Mouse (Mus musculus) kidney, postnatal 10 days (tissue): ENCODE measurements around the gene Ripply3.
A peak's percentile ranks its signal among the peaks of the same experiment; 100 is the strongest.

Experiments used
- DNase-seq: peaks from one replicate; pipeline ENCODE4 v3.0.0; 2021; ENCODE audit warnings: mixed read lengths

The Ripply3 gene

DNA sequence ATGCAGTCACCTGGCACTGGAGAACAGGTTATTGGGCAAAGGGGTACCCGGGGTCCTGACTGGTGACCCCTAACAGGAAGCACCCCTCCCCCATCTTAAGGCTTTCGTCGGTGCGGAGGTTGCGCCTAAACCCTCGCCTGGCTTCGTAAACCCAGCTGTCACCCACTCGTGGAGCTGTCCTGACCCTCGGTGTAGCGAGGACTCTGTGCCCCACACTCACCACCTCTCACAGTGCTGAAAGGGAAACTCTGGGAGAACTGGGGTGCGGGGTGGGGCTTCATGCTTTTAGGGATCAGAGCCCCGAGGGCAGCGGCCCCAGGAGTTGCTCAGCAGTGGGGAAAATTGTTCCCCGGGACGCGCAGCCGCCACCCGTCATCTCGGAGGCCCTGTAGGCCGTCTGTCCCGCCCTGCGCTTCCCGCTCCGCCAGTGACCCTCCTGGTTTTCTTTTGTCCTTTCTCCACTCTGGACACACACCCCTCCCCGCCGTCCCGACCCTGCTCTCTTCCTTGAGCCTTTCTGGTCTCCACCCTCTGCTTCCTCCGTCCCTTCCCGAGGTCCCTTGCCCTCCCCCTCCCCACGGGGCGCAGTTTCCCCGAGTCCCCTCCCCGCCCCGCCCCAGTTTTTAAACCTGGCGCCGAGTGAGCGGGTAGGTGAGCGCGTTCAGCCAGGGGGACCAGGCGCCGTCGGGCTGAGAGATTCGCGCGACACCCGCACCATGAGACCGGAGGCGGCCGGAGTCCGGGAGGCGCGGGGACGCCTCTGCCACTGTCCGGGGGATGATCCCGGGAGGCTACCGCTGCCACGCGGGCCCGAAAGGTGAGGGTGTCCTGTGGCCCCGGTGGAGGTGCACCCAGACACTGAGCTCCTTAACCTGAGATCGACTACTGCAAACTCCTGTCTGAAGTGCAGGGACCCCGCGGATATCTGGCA is at the start of gene Ripply3:
TSS of gene Ripply3 (plus strand) at position 640 of the 931 bp plus-strand sequence.
- peak; percentile 83 for DNase-seq

DNA sequence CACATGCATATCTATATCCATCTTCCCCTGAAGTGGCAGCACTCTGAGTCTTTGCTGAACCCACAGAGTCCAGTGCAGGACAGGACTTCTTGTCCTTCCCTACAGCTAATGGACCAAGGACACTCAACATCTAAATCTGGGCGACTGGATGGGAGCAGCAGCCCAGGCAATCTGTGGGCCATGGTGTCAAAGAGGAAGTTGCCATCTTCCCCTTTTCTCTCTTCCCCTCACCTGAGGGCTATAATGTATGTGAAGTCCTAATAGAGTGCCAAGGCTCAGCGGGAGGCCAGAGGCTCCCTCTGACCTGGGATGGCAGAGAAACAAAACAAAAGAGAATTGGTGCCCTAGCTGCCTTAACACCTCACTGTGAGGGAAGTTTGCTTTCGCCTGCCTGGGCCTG is 44.2 kb upstream of the Ripply3 start:
- DNase-seq: no peak

- no peak for DNase-seq
Measured at GRCm38 (mm10) chr16:94287826-94288225, 40.4 kb upstream of the Ripply3 start.

- peak; percentile 58 for DNase-seq
Measured at GRCm38 (mm10) chr16:94289138-94290072, 38.8 kb upstream of the Ripply3 start.

DNA sequence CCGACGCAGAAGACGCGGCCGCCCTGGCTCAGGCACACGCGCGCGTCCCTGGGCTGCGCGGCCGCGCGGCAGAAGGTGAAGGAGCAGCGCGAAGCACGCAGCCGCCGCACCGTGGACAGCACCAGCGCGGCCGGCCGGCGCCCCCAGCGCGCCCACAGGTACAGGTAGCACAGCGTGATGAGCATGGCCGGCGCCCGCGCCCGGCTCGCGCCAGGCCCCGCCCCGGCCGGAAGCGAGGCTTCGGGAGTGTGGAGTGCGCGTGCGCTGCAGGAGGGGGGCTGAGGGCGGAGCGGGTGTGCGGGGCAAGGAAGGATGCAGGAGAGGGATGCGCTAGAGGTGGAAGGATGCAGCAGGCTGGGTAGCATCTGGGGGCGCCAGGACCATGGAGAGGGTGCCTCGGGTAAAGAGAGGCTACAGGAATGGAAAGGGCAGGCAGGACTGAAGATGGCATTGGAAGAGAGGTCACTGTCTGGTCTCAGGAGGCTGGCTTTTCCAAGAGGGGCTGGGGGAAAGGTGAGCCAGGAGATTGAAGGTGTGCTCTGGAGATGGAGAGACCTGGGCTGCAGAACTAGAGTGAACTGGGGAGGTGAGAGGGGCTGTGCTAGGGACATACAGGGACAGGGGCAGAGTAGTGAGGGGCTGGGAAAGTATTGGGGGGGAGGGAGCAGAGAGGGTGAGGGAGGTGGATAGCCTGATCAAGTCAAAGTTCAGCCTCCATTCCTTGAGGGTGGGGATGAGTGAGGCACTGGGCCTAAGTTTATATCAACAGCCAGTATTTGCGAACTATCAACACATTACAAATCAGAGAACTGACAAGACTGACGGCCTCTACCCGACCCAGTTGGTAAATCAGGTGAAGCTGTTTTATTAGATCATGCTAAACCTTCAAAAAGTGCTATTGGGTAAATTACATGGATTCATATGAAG is 37.9 kb upstream of the Ripply3 start:
- peak; percentile 89 for DNase-seq

DNA sequence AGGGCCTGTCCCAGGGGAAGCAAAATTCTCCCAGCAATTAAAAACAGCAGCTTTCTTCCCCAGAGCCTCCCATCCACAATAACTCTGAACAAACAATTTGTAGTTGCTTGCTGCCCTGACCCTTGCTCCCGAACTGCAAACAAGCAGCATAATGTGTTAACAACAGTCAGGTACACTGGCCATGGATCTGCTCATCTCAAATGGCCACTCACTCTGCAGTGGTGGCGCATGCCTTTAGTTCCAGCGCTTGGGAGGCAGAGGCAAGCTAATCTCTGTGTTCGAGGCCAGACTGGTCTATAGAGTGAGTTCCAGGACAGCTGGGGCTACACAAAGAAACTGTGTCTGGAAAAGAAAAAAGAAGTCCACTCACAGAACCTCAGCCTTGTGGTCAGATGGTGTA is 37.1 kb upstream of the Ripply3 start:
- DNase-seq: no peak

- no peak for DNase-seq
Measured at GRCm38 (mm10) chr16:94298081-94298480, 30.1 kb upstream of the Ripply3 start.

- DNase-seq: no peak
Measured at GRCm38 (mm10) chr16:94299210-94299609, 29.0 kb upstream of the Ripply3 start.

DNA sequence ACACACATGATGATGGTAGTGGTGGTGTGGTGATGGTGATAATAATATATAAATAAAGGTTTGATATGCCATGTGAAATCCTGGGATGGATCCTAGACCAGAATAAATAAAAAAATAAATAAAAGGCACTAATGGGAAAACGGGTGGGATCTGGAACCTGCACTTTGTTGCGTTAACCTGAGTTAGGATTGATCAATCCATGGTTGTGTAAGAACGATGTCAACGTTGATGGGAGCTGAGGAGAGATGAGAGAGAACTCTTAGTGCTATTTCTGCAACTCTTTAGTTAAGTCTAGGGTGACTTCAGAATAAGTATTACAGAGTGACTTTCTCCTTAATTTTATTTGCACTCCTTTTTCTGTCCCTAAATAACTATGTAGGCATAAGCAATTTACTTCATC is 27.0 kb upstream of the Ripply3 start:
- no peak for DNase-seq

- DNase-seq: no peak
Measured at GRCm38 (mm10) chr16:94301696-94302095, 26.5 kb upstream of the Ripply3 start.

GRCm38 (mm10) chr16:94302274-94303202 is 25.7 kb upstream of the Ripply3 start:
- peak; percentile 58 for DNase-seq

- DNase-seq: no peak
Measured at GRCm38 (mm10) chr16:94303203-94303535, 25.1 kb upstream of the Ripply3 start.

DNA sequence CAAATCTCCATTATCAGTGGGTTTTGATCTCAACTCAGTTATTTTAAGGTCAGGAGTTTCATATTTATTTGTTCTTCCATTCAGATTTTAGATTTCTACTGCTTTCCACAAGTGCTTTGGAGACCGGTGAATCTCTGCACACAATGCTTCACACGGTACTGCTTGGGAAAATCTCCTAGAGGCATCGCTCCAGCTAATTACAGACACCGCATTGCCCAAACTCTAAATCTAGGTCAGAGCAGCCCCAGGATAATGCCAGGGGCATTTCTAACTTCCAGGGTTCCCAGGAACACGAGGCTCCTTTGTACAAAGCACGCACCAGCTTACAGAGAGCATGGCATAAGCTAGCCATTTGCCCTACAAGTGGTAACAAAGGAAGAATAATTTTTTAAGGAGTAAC is 20.7 kb upstream of the Ripply3 start:
- DNase-seq: no peak

DNA sequence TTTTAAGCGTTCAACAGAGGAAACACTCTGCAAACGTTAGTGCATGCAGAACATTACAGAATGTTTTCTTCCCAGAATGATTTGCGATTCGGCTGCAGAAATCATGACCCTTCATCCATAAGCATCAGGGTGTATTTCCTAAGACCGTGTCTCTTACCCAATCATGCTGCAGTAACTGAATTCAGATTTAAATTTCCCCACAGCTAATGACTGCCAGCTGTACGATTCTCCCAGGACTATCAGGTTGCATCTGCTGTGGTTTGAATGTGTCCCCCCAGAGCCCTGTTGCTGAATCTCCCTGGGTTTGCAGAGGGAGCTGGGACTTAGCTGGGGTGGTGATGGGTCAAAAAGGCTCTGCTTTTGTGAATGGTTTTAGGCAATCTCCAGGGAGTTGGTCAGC is 20.3 kb upstream of the Ripply3 start:
- no peak for DNase-seq

DNA sequence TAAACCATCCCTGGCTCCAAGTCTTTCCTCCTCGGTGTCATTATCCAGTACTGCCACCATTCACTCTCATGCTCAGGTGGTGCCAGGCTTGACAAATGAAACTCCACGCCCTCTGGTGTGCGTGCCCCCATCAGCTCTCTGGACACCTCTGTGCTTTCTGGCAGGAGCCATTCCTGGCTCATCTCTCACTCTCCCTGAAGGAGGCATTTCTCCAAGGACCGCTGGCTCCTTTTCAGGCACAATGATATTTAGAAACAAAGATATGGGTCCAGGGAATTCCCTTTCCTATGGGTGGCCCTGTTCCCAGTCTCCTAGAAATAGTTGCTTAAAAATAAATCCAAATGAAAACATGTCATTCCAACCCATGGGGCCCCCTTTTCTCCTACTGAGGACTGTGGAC is 19.2 kb upstream of the Ripply3 start:
- DNase-seq: no peak

DNA sequence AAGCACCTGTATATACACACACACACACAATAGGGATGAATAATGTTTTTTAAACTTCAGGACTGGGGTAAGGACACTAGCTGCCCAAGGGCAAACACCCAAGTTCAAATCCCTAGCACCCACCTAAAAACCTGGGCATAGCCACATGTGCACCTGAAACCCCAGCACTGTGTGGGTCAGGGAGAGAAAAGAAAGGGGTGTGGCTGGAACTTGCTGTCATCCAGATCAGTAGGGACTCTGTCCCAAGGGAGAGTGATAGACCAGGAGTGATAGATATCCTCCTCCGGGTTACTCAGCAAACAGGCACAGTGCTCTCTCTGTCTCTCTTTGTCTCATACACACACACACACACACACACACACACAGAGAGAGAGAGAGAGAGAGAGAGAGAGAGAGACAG is 16.8 kb upstream of the Ripply3 start:
- no peak for DNase-seq

DNA sequence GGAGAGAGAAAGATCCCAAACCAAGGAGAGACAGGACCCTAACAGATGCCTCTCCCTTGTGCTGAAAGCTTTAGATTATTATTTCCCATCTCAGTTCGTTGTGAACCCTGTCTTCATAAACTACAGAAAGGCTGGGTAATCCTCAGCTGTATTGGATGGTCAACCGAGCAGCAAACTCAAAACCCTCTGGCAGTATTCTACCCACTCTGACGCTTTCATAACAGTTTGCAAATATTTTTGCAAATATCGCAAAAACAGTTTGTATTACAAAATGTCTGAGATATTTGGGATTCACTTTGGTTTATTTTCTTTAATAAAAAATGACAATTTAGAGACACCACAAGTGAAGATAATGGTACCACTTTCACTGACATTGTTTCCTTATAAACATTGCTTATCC is 16.3 kb upstream of the Ripply3 start:
- no peak for DNase-seq

DNA sequence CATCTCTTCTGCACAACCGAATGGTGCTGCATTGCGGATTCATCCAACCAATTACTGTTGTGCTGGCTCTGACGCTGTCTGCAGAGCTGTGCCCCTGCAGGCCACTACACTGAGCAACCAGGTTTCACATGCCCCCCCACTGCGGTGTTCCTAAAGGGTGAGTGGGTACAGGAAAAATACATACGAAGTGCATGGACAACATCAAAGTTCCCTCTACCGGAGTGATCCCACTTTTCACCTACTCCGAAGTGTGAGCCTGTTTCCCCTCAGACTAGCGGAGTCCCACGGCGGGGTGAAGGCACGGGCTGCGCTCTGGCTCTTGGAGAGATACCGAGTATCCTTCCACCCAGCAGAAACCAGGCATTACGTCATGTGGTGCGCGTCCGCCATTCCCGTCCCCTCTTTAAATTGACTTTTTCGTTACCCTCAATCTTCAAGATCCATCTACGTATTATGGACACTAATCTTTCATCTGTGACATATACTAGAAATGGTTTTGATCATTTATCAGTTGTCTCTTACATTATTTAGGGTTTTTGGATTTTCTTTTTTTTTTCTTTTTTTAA is 15.5 kb upstream of the Ripply3 start:
- peak; percentile 87 for DNase-seq

GRCm38 (mm10) chr16:94313229-94314030 is 14.8 kb upstream of the Ripply3 start, which contains the start of gene Hlcs:
Gene Hlcs (minus strand): TSS chr16:94313571.
- peak; percentile 99 for DNase-seq

DNA sequence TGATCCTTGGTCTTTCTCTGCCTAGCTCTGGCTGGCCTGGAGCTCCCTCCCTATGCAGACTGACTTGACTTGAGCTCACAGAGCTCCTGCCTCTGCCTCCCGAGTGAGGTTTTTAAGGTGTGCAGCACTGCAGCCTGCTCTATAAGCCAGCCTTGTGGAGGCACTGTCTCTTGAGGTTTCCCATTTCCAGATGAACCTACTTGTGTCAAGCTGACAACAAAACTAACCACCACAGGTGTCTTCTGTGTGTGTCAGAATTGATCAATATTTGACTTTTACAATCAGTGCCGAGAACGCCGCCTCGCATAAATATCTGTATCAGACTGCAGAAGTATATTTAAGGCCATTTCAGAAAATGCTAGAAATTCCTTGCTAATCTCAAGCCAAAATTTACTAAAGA is 13.6 kb upstream of the Ripply3 start:
- no peak for DNase-seq
